Mouse (Mus musculus): ENCODE data around the gene Dpt.

GRCm38 (mm10) chr1:164797746-164798285 lies 1.4 kb downstream of the Dpt start:
- TF ChIP-seq EP300 (IDR thresholded peaks at IDR 0.05; ENCODE audit: low read length), result no peak
- TF ChIP-seq SIN3A (IDR thresholded peaks at IDR 0.05; ENCODE audit: low read length), result no peak
- no peak for TF ChIP-seq HCFC1 (IDR thresholded peaks at IDR 0.05; ENCODE audit: low read depth, low read length)
- no peak for TF ChIP-seq KAT2A (IDR thresholded peaks at IDR 0.05; ENCODE audit: insufficient replicate concordance, low read length)
- TF ChIP-seq CTCF (conservative IDR thresholded peaks at IDR 0.05 in 1 of 2, IDR thresholded peaks at IDR 0.05 in 1 of 2; ENCODE audit: low read depth in 2 of 2, low read length in 2 of 2), result no peak
- no peak for TF ChIP-seq ZNF384 (IDR thresholded peaks at IDR 0.05; ENCODE audit: low read depth, low read length)
- TF ChIP-seq ZC3H11A (IDR thresholded peaks at IDR 0.05; ENCODE audit: low read depth, low read length), result no peak
- TF ChIP-seq E2F4 (IDR thresholded peaks at IDR 0.05; ENCODE audit: insufficient replicate concordance, low read depth, low read length), result no peak
- no peak for TF ChIP-seq CHD2 (IDR thresholded peaks at IDR 0.05; ENCODE audit: low read length)
- TF ChIP-seq MAZ (IDR thresholded peaks at IDR 0.05; ENCODE audit: low read depth, low read length), result no peak
- TF ChIP-seq POLR2A (IDR thresholded peaks at IDR 0.05; ENCODE audit: low read depth, low read length), result no peak
- no peak for TF ChIP-seq BHLHE40 (IDR thresholded peaks at IDR 0.05; ENCODE audit: low read depth, low read length)
- TF ChIP-seq TCF12 (IDR thresholded peaks at IDR 0.05; ENCODE audit: low read depth, low read length), result no peak
- TF ChIP-seq GABPA (IDR thresholded peaks at IDR 0.05; ENCODE audit: insufficient replicate concordance, low read depth, low read length), result no peak

Measured in CH12.LX (cell line).